Mouse (Mus musculus) erythroblast, adult 5-6 weeks (primary cell): Measurements from ENCODE around the gene Ccdc34. TPM values are rescaled to one million over a fixed set of nuclear protein-coding genes. Genes with fewer than 3 reads are reported as not detected.

Experiments
- ATAC-seq: replicated peaks from 2 replicates; pipeline ENCODE4 v1.8.0; 2016; ENCODE audit warnings: moderate number of reproducible peaks, mild to moderate bottlenecking, moderate TSS enrichment, inconsistent platforms; ENCODE audit not compliant: poor library complexity, low FRiP score, severe bottlenecking
- total RNA-seq, 2 experiments: library from RNA; stranded (forward) in 1 of 2; stranded (reverse) in 1 of 2; fragments of 150-400 nt in 1 of 2; fragments of 200-764, 138-1000 nt in 1 of 2; gene quantifications; 2 replicates each; pipeline versions ENCODE4 v1.2.3 to v1.2.4; 2015 to 2017; ENCODE audit warnings: low replicate concordance in 2 of 2

The Ccdc34 gene
- total RNA-seq, 2 experiments from 2014 or later = 19.7 to 42.1 TPM

GRCm38 (mm10) chr2:110172456-110172855 lies 154.8 kb downstream of the Ccdc34 start:
- no peak for ATAC-seq

GRCm38 (mm10) chr2:110173818-110174247 lies 156.2 kb downstream of the Ccdc34 start:
- no peak for ATAC-seq

DNA sequence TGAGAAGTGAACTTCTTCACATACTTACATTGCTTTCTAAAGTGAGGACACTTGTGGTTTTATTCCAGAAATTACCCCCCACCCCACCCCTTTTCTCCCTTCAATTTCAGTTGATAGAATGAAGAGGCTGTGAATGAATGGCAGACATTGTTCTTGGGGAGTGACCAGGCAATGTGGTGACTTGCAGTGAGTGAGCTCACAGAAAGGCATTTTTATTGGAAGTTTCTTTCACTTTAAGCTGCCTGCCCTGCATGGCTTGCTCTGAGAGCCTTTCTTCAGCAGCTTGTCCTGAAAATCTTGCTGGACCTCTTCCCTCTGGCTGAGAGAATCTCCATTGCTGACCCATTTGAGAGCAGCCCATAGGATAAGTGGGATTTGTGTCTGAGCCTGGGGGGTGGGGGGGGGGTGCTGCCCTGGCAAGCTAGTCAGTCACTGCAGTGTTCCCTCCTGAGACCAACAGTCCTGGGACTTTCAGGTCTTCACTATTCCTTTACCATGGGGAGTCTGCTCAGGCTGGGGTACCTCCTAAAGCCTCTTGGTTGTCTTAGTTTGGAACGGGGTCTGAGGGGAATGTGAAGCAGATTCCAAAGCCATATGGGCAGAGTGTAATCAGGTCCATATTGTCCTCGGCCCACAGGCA lies 159.3 kb downstream of the Ccdc34 start:
- ATAC-seq = no peak

DNA sequence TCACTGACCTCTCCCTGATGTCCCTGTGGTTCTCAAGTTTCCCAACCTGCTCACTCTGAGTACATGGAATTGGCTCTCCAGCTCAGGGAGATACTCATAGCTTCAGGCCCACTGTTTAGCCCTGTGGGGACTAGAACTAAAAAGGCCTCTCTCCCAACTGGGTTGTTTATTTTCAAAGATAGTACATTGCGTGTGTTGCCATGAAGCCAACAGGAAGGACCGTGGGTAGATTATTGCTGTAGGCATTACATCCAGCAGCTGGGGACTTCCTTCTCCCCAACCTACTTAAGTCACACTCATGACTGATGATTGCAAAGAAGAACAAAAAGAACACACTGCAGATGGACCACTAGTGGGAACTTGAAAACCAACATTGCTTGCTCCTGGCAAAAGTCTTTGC lies 159.8 kb downstream of the Ccdc34 start:
- no peak for ATAC-seq

DNA sequence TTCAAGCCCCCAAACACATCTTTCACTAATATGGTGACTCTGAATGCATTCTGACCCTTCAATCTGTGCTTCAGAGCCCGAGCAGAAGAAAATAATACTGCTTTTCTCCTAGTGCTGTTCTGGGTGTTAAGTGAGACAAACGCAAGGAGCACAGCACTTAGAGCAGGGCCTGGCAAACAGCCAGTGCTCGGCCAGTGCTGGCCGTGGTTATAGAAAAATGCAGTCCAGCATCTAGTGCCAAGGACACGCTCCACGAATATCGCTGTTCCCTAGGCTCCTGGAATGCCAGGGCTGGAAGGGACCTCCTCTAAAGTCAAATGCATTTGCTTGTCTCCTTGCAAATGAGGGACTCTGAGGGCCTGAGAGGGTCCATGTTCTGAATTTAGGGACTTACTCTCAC lies 160.3 kb downstream of the Ccdc34 start:
- no peak for ATAC-seq

- ATAC-seq = no peak
Observed at GRCm38 (mm10) chr2:110179669-110180315, 162.2 kb downstream of the Ccdc34 start.

DNA sequence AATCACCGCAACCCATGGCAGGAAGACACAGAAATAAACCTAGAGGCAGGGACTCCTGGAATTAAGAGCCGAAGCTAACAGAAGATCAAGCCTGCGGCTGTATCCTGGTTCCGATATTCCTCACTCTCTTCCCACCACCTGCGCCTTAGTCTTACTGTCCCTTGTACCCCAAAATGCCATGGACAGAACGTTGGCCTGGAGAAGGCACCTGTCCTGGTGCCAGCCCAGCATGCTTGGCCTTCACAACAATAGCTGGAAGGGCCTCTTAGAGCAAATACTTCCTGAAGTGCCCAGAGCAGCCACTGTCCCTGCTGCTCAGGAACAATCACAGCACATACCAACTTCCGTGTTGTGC lies 162.7 kb downstream of the Ccdc34 start:
- ATAC-seq = no peak

DNA sequence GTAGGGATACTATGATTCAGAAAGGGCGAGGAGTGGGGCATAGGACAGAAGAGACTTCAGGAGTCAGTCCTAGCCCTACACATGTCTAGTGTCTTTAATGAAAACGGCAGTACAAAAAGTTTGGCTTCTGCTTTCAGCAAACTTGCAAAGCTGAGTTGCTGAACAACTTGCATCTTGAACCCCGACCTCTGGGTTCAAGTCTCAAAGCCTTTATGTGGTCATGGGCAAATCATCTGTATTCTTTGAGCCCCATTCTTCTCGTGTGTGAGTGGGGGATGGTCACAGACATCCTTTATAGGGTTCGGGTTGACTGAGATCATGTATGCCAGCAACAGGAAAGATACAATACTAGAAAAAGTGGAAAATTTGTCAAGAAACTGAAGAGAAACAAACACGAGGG lies 164.0 kb downstream of the Ccdc34 start:
- ATAC-seq = no peak

DNA sequence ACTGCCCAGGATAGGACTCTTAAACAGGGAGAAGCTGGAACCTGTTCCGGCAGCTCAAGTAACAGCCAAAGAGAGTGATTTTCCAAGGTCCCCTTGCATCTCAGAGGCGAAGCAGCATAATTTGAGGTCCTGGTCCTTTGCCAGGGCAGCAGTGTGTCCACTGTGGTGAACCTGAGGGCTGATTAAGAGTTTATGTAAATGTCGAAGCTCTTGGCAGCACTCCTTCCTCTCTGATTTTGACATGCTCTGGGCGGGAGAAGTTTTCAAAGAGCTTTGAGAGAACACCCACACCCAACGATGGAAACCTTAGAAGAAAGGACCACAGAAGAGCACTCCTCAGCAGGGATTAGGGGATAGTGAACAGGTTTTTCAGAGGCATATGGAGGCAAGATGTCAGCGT lies 164.6 kb downstream of the Ccdc34 start:
- ATAC-seq = no peak

- ATAC-seq = no peak
Observed at GRCm38 (mm10) chr2:110182795-110183486, 165.3 kb downstream of the Ccdc34 start.

DNA sequence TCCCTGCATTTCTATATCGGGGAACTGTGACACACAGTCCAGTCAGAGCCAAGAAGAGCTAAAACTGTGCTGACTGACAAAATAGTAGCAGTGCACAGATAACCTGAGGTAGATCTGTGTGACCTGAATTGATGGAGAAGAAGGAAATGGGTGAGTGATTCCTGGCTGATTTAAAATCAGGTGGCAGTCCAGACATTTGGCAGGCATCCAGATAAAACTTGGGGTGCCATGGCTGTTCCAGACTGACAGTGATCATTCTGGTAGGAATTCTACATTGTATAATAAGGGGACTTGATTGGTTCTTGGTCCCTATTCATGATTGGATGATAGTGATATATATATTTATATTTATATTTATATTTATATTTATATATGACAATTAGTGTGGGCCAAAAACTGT lies 166.5 kb downstream of the Ccdc34 start:
- no peak for ATAC-seq

- ATAC-seq = no peak
Observed at GRCm38 (mm10) chr2:110186427-110186980, 168.9 kb downstream of the Ccdc34 start.

GRCm38 (mm10) chr2:110188696-110189397 lies 171.2 kb downstream of the Ccdc34 start:
- ATAC-seq = no peak

DNA sequence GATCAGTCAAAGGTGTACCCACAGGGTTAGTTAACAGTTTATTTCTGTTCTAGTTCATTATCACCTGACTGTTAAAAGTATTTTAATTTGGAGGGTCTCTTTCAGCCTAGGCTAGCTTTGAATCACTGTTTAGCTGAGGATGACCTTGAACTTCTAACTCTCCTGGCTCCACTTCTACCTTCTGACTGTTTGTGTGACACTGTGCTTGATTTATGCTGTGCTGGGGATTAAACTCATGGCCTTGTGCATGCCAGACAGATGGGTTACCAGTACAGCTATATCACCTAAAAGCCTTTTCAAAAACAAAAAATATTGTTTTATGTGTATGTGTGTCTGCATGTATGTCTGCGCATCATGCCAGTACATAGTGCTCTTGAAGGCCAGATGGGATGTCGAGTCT lies 172.8 kb downstream of the Ccdc34 start:
- ATAC-seq = no peak

DNA sequence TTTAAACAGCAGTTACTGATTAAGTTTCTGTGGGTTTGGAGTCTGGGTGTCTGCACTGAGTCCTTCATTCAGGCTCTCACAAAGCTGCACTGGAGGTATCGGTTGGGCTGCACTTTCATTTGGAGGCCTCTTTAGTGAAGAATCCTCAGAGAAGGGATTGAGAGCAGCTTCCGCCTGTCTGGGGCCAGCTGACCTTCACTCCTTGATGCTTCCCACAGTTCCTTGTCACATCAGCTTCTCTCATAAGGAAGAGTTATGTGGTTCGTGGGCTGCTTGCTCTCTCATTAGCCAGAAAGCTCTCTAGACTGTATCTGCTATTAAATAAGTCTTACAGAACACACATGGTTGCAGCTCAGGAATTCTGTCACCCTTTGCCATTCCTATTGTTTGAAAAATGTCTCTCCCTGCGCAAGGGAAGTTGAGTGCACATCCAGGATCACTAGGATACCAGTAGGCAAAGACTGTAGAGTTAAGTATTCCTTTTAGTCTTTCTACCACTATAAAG lies 173.6 kb downstream of the Ccdc34 start:
- ATAC-seq = no peak

- ATAC-seq = no peak
Observed at GRCm38 (mm10) chr2:110191965-110192701, 174.5 kb downstream of the Ccdc34 start.

- no peak for ATAC-seq
Observed at GRCm38 (mm10) chr2:110192702-110193312, 175.2 kb downstream of the Ccdc34 start.

DNA sequence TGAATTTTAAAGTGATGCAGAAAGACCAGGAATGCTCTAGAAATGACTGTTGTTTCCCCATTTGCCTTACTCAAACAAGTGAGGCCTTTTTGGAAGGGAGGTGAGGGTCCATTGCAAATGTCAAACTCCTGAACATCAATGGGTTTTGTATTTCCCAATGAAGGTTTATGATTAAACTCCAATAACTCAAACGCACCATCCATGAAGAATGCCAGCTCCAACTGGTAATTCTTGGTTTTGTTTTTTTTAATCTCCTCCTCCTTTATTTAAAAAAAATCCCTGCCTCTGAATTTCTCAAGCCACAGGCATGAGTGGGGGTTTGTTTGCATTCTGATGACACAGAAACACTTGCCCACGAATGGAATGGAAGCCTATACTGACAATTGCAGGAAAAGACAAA lies 178.9 kb downstream of the Ccdc34 start:
- no peak for ATAC-seq

- ATAC-seq = no peak
Observed at GRCm38 (mm10) chr2:110199648-110200047, 182.0 kb downstream of the Ccdc34 start.
